Mouse (Mus musculus): ENCODE results near the gene Dcun1d2. TPM values are rescaled to one million over a fixed set of nuclear protein-coding genes. Genes with fewer than 3 reads are reported as not detected.
A peak's percentile ranks its signal among the peaks of the same experiment; 100 is the strongest.

Dcun1d2 gene
- polyA plus RNA-seq, 1 experiment from 2014 or later = 35.5 TPM

- no peak overlapping the region for H3K4me2 ChIP-seq (ENCODE audit: low read length)
- no peak overlapping the region for H3K27ac ChIP-seq (ENCODE audit: low read length)
- WGBS = 95% methylated on average over 5 of the region's 5 CpGs
Measured at GRCm38 (mm10) chr8:13276941-13277447, 10.9 kb downstream of the Dcun1d2 start.

GRCm38 (mm10) chr8:13272834-13273233 lies 15.1 kb downstream of the Dcun1d2 start:
- ATAC-seq = no peak
- H3K4me3 ChIP-seq (ENCODE audit: low read depth, low read length) = no peak overlapping the region

More at GRCm38 (mm10) chr8:13276941-13277447, 10.9 kb downstream of the Dcun1d2 start:
- no peaks in the 10 kb centered on the region for H3K9me3 ChIP-seq (replicated peaks; ENCODE audit: control insufficient read depth, low read length, poor library complexity, severe bottlenecking)
- H3K4me3 ChIP-seq (ENCODE audit: low read depth, low read length) = no peak overlapping the region
- no peak overlapping the region for H3K9ac ChIP-seq (ENCODE audit: low read depth, low read length)
- H3K4me1 ChIP-seq (ENCODE audit: control insufficient read depth, insufficient read depth, low read length) = no peaks in the 10 kb centered on the region
- ATAC-seq = no peak
- H3K36me3 ChIP-seq (ENCODE audit: control insufficient read depth, insufficient read depth, low read length) = peaks cover 8% of the 10 kb centered on the region
- H3K27me3 ChIP-seq (ENCODE audit: control insufficient read depth, insufficient read depth, low read depth, low read length) = no peaks in the 10 kb centered on the region

GRCm38 (mm10) chr8:13267566-13267965 lies 20.4 kb downstream of the Dcun1d2 start:
- Histone ChIP-seq H3K4me2 (ENCODE audit: low read length) (no peak overlapping the region), H3K27me3 (ENCODE audit: control insufficient read depth, insufficient read depth, low read depth, low read length) (no peaks in the 10 kb centered on the region), H3K4me3 (ENCODE audit: low read depth, low read length) (no peak overlapping the region), H3K36me3 (ENCODE audit: control insufficient read depth, insufficient read depth, low read length) (peaks cover 22% of the 10 kb centered on the region), H3K4me1 (ENCODE audit: control insufficient read depth, insufficient read depth, low read length) (no peaks in the 10 kb centered on the region), H3K9me3 (replicated peaks; ENCODE audit: control insufficient read depth, low read length, poor library complexity, severe bottlenecking) (no peaks in the 10 kb centered on the region), H3K27ac (ENCODE audit: low read length) (no peak overlapping the region), H3K9ac (ENCODE audit: low read depth, low read length) (no peak overlapping the region)
- 73% methylated on average over 2 of the region's 2 CpGs for WGBS
- ATAC-seq = no peak

More at GRCm38 (mm10) chr8:13272834-13273233, 15.1 kb downstream of the Dcun1d2 start:
- no peaks in the 10 kb centered on the region for H3K27me3 ChIP-seq (ENCODE audit: control insufficient read depth, insufficient read depth, low read depth, low read length)
- H3K27ac ChIP-seq (ENCODE audit: low read length) = no peak overlapping the region
- H3K36me3 ChIP-seq (ENCODE audit: control insufficient read depth, insufficient read depth, low read length) = peaks cover 28% of the 10 kb centered on the region
- H3K4me2 ChIP-seq (ENCODE audit: low read length) = no peak overlapping the region
- H3K4me1 ChIP-seq (ENCODE audit: control insufficient read depth, insufficient read depth, low read length) = no peaks in the 10 kb centered on the region
- H3K9me3 ChIP-seq (replicated peaks; ENCODE audit: control insufficient read depth, low read length, poor library complexity, severe bottlenecking) = no peaks in the 10 kb centered on the region
- no peak overlapping the region for H3K9ac ChIP-seq (ENCODE audit: low read depth, low read length)
- 87% methylated on average over 5 of the region's 5 CpGs for WGBS

GRCm38 (mm10) chr8:13263376-13263775 lies 24.6 kb downstream of the Dcun1d2 start:
- no peak for ATAC-seq
- Histone ChIP-seq H3K27me3 (ENCODE audit: control insufficient read depth, insufficient read depth, low read depth, low read length) (no peaks in the 10 kb centered on the region), H3K27ac (ENCODE audit: low read length) (no peak overlapping the region), H3K4me2 (ENCODE audit: low read length) (no peak overlapping the region), H3K9me3 (replicated peaks; ENCODE audit: control insufficient read depth, low read length, poor library complexity, severe bottlenecking) (no peaks in the 10 kb centered on the region), H3K9ac (ENCODE audit: low read depth, low read length) (no peak overlapping the region), H3K36me3 (ENCODE audit: control insufficient read depth, insufficient read depth, low read length) (peaks cover 10% of the 10 kb centered on the region; the same call in 1 of the 2 replicates), H3K4me3 (ENCODE audit: low read depth, low read length) (no peak overlapping the region), H3K4me1 (ENCODE audit: control insufficient read depth, insufficient read depth, low read length) (no peaks in the 10 kb centered on the region)
- 60% methylated on average over 3 of the region's 3 CpGs for WGBS

- 36% methylated on average over 8 of the region's 8 CpGs for WGBS
Measured at GRCm38 (mm10) chr8:13254019-13254418, 33.9 kb downstream of the Dcun1d2 start, which contains the start of gene Adprhl1. TSS of gene Adprhl1 (minus strand) at chr8:13254162.

GRCm38 (mm10) chr8:13253413-13253812 lies 34.5 kb downstream of the Dcun1d2 start:
- Histone ChIP-seq H3K9me3 (replicated peaks; ENCODE audit: control insufficient read depth, low read length, poor library complexity, severe bottlenecking) (no peaks in the 10 kb centered on the region), H3K27ac (ENCODE audit: low read length) (no peak overlapping the region), H3K9ac (ENCODE audit: low read depth, low read length) (no peak overlapping the region), H3K4me1 (ENCODE audit: control insufficient read depth, insufficient read depth, low read length) (no peaks in the 10 kb centered on the region), H3K27me3 (ENCODE audit: control insufficient read depth, insufficient read depth, low read depth, low read length) (no peaks in the 10 kb centered on the region), H3K36me3 (ENCODE audit: control insufficient read depth, insufficient read depth, low read length) (peaks cover 16% of the 10 kb centered on the region), H3K4me2 (ENCODE audit: low read length) (no peak overlapping the region), H3K4me3 (ENCODE audit: low read depth, low read length) (no peak overlapping the region)
- 86% methylated on average over 5 of the region's 5 CpGs for WGBS
- ATAC-seq = no peak

More at GRCm38 (mm10) chr8:13254019-13254418, 33.9 kb downstream of the Dcun1d2 start, which contains the start of gene Adprhl1:
- ATAC-seq = peak; percentile 67
- no peak within 1 kb of the TSS for H3K4me3 ChIP-seq (ENCODE audit: low read depth, low read length)
- no peak within 1 kb of the TSS for H3K27ac ChIP-seq (ENCODE audit: low read length)
- H3K9me3 ChIP-seq (replicated peaks; ENCODE audit: control insufficient read depth, low read length, poor library complexity, severe bottlenecking) = no peaks in the 10 kb centered on the region
- H3K9ac ChIP-seq (ENCODE audit: low read depth, low read length) = no peak within 1 kb of the TSS
- no peaks in the 10 kb centered on the region for H3K4me1 ChIP-seq (ENCODE audit: control insufficient read depth, insufficient read depth, low read length)
- peaks cover 16% of the 10 kb centered on the region for H3K36me3 ChIP-seq (ENCODE audit: control insufficient read depth, insufficient read depth, low read length)
- H3K4me2 ChIP-seq (ENCODE audit: low read length) = no peak within 1 kb of the TSS
- H3K27me3 ChIP-seq (ENCODE audit: control insufficient read depth, insufficient read depth, low read depth, low read length) = no peaks in the 10 kb centered on the region

- peaks cover 14% of the 10 kb centered on the region for H3K36me3 ChIP-seq (ENCODE audit: control insufficient read depth, insufficient read depth, low read length)
- no peak for ATAC-seq
- WGBS = 94% methylated on average over 13 of the region's 13 CpGs
Measured at GRCm38 (mm10) chr8:13252837-13253236, 35.1 kb downstream of the Dcun1d2 start.

GRCm38 (mm10) chr8:13244343-13244880 lies 43.5 kb downstream of the Dcun1d2 start:
- 91% methylated on average over 11 of the region's 11 CpGs for WGBS
- no peak for ATAC-seq
- no peaks in the 10 kb centered on the region for H3K27me3 ChIP-seq (ENCODE audit: control insufficient read depth, insufficient read depth, low read depth, low read length)
- no peak overlapping the region for H3K9ac ChIP-seq (ENCODE audit: low read depth, low read length)
- H3K4me3 ChIP-seq (ENCODE audit: low read depth, low read length) = no peak overlapping the region
- H3K36me3 ChIP-seq (ENCODE audit: control insufficient read depth, insufficient read depth, low read length) = no peaks in the 10 kb centered on the region
- H3K27ac ChIP-seq (ENCODE audit: low read length) = no peak overlapping the region
- H3K9me3 ChIP-seq (replicated peaks; ENCODE audit: control insufficient read depth, low read length, poor library complexity, severe bottlenecking) = no peaks in the 10 kb centered on the region
- H3K4me2 ChIP-seq (ENCODE audit: low read length) = no peak overlapping the region
- H3K4me1 ChIP-seq (ENCODE audit: control insufficient read depth, insufficient read depth, low read length) = no peaks in the 10 kb centered on the region

More at GRCm38 (mm10) chr8:13252837-13253236, 35.1 kb downstream of the Dcun1d2 start:
- H3K4me1 ChIP-seq (ENCODE audit: control insufficient read depth, insufficient read depth, low read length) = no peaks in the 10 kb centered on the region
- H3K9ac ChIP-seq (ENCODE audit: low read depth, low read length) = no peak overlapping the region
- H3K4me3 ChIP-seq (ENCODE audit: low read depth, low read length) = no peak overlapping the region
- H3K27me3 ChIP-seq (ENCODE audit: control insufficient read depth, insufficient read depth, low read depth, low read length) = no peaks in the 10 kb centered on the region
- H3K4me2 ChIP-seq (ENCODE audit: low read length) = no peak overlapping the region
- no peak overlapping the region for H3K27ac ChIP-seq (ENCODE audit: low read length)
- no peaks in the 10 kb centered on the region for H3K9me3 ChIP-seq (replicated peaks; ENCODE audit: control insufficient read depth, low read length, poor library complexity, severe bottlenecking)

GRCm38 (mm10) chr8:13242985-13243870 lies 44.7 kb downstream of the Dcun1d2 start:
- Histone ChIP-seq H3K9ac (ENCODE audit: low read depth, low read length) (no peak overlapping the region), H3K9me3 (replicated peaks; ENCODE audit: control insufficient read depth, low read length, poor library complexity, severe bottlenecking) (no peaks in the 10 kb centered on the region), H3K4me2 (ENCODE audit: low read length) (no peak overlapping the region), H3K27me3 (ENCODE audit: control insufficient read depth, insufficient read depth, low read depth, low read length) (no peaks in the 10 kb centered on the region), H3K36me3 (ENCODE audit: control insufficient read depth, insufficient read depth, low read length) (no peaks in the 10 kb centered on the region), H3K4me3 (ENCODE audit: low read depth, low read length) (no peak overlapping the region), H3K27ac (ENCODE audit: low read length) (no peak overlapping the region), H3K4me1 (ENCODE audit: control insufficient read depth, insufficient read depth, low read length) (no peaks in the 10 kb centered on the region)
- ATAC-seq = no peak
- WGBS = 84% methylated on average over 10 of the region's 10 CpGs

All from midbrain, embryonic 16.5 days (tissue).